Mouse (Mus musculus) CH12F3 (cell line): ENCODE results near the gene Flnc.
"Not testable (repeated sequence)": the region's sequence is repeated elsewhere in the genome, so short reads cannot be mapped to it uniquely, and the experiment has no call there.

Experiments
- in situ Hi-C: fragments of 300-500 bp; cut with MboI; formaldehyde crosslinking; loops from 2 replicates; pipeline ENCODE4 v1.14.3; 2020; ENCODE audit warnings: low sequenced_read_pairs

The Flnc gene

DNA sequence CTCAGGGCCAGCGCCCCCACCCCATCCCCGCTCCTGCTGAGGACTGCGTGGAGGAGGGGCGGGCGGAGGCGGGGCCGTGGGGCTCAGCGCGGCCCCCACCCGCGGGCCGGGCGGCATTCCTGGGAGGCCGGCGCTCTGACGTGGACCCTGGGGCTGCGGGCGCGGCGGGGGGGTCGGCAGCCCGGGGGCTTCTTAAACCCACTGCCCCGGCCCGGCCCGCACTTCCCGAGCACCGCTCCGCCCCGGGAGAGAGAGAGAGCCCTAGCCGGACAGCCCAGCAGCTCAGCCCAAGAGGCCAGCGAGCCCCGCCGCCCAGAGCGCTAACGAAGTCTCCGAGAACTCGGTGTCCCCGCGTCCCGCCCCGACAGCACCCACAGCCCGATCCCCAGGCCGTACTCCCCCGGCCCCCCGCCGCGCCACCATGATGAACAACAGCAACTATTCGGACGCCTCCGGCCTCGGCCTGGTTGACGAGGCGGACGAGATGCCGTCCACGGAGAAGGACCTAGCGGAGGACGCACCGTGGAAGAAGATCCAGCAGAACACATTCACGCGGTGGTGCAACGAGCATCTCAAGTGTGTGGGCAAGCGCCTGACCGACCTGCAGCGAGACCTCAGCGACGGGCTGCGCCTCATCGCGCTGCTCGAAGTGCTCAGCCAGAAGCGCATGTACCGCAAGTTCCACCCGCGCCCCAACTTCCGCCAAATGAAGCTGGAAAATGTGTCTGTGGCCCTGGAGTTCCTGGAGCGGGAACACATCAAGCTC is at the start of gene Flnc:
Gene Flnc, plus strand, starts transcription at position 219 of the 766 bp plus-strand sequence.
- in situ Hi-C loops = no loop called here

DNA sequence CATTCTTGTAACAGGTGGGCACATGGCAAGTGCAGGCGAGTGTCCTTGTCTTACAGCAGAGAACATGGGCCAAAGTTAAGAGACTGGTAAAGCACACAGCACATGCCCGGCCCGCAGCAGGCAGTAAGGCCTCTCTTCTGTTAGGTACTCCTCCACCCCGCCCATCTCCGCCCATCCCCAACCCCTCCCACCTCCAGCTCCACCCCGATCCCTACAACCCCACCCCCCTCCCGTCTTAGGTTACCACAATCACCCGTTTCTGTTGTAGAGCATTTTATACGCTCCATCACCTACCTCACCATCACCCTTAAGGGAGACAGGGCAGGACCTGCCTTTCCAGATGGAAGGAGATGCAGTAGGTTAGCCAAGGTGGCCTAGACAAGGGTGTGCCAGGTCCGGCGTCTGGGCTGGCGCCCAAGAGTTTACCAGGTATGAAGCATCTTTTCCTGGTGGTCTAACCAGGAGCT is 45.0 kb upstream of the Flnc start, which contains the start of gene Opn1sw:
Gene Opn1sw, minus strand, starts transcription at position 417 of the 467 bp plus-strand sequence.
- in situ Hi-C loops = no loop called here

DNA sequence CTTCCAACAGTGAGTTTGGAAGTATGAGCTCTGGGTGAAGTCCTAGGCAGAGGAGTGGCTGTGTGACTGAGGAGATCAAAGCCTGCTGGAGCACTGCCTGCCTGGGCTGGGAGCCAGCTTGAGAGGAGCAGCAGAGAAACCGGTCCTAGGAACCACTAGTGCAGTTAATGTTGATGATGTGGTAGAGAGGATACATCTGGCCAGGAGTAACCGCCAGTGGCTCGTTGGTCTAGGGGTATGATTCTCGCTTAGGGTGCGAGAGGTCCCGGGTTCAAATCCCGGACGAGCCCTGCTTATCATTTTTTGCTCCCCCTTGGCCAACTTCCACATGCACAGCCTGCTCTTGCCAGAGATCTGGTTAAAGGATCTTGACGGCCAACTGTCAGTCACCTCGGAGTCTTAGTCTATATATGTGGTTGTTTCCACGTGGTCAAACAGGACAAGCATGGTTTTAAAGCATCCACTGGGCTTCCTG is 44.4 kb upstream of the Flnc start:
- in situ Hi-C loops = no loop called here

DNA sequence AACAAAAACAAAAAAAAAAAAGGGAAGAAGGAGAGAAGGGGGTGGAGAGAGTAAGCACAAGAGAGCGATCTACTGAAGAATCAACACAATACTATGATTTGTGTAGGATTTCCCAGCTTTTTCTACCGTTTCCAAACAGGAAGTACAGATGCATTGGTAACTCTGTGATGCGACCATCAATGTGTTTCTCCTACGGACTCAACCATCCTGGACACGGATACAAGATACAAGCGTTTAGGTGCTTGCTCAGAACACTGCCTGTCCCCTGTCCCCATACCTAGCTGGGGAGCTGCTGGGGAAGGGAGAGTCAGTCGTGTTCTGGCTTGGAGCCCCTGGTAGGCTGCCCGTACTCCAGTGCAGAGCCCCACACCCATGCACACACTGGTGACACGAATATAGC is 43.6 kb upstream of the Flnc start:
- in situ Hi-C loops = no loop called here

DNA sequence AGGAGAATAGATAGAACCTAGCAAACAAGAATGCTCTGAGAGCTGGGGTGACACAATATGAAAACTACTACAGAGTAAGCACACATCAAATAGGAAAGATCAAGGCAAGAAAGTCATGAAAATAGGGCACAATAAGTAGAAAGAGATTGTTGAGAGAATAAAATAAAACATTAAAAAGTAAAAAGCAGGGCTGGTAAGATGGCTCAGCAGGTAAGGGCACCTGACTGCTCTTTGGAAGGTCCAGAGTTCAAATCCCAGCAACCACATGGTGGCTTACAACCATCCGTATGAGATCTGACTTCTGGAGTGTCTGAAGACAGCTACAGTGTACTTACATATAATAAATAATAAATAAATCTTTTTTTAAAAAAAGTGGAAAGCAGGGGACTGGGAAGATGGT is 42.6 kb upstream of the Flnc start:
- in situ Hi-C loops = not testable (repeated sequence)

DNA sequence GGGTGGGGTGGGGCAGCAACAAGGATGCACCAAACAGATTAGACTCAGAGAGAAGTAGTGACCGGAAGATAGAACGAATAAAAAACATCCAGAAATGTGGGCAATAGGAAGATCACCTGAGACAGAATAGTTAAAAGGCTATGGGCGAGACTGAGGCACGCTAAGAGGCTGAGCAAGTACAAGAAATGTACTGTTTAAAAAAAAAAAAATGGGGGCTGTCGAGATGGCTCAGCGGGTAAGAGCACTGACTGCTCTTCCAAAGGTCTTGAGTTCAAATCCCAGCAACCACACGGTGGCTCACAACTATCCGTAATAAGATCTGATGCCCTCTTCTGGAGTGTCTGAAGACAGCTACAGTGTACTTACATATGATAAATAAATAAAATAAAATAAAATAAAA is 41.8 kb upstream of the Flnc start:
- in situ Hi-C loops = not testable (repeated sequence)

DNA sequence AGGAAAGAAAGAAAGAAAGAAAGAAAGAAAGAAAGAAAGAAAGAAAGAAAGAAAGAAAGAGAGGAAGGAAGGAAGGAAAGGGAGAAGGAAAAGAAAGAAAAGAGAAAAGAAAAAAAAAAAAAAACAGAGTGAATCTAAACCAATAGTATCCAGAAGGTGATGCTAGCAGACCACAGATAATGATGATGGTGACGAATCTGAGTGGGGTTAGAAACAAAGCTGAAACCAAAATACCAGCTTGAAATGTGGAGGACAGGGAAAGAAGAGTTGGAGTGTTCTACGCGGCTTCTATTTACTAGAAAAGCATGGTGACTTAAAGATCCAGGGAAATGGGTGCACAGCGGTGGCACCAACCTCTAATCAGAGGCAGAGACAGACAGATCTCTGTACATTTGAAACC is 41.3 kb upstream of the Flnc start:
- in situ Hi-C loops = no loop called here

DNA sequence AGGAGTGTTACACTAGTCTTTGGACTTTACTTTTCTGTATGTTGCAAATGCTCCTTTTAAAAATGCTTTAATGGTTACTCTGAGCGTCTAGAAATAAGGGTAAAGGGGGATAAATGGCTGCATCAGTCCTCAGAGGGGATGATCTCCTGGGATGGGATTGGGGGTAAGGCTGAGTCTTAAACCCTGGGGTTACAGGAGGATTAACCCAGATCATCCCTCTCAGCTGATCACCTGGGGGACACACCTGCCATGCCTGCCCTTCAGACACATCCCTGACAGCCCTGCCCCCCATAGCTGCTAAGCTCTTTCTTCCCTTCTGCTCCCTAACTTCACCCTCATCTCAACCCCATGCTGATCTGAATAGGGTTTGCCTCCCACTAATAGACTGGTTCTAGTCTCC is 38.8 kb upstream of the Flnc start:
- in situ Hi-C loops = no loop called here

DNA sequence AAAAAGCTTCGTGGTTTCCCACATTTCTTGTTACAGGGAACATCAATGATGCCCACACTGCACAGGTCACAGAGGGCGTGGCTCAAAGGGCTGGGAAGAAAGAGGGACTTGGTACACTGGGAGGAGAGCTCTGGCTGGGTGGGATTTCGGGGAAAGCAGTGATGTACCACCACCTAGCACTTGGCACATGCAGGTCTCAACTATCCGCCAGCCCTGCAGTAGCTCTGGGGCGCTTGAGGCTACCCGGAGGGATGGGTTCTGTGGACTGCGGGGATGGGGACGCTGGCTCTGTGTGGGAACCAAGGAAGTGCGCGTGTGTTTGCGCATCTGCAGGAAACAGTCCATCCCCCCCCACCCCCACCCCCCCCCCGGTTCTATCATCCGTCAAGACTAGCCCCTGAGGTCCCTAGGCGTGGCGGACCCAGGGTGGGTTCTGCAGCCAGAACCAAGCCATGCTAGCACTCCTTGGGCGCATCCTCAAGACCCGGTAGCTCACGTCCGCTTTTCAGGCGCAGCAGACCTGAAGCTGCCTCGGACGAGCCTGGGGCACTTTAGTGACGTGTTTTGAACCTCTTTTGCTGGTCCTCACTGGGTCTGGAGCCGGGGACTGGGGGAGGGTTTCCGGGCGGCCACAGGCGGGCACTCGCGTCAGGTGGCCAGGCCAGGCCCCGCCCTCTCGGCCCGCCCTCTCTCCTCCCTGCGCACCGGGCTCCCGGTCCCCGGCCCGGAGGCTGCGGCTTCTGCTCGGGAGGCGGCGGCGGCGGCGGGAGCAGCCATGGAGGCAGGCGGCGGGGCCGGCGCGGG is 36.9 kb upstream of the Flnc start, which contains the start of gene Ccdc136:
Gene Ccdc136, plus strand, starts transcription at position 400 of the 804 bp plus-strand sequence.
- in situ Hi-C loops = no loop called here

DNA sequence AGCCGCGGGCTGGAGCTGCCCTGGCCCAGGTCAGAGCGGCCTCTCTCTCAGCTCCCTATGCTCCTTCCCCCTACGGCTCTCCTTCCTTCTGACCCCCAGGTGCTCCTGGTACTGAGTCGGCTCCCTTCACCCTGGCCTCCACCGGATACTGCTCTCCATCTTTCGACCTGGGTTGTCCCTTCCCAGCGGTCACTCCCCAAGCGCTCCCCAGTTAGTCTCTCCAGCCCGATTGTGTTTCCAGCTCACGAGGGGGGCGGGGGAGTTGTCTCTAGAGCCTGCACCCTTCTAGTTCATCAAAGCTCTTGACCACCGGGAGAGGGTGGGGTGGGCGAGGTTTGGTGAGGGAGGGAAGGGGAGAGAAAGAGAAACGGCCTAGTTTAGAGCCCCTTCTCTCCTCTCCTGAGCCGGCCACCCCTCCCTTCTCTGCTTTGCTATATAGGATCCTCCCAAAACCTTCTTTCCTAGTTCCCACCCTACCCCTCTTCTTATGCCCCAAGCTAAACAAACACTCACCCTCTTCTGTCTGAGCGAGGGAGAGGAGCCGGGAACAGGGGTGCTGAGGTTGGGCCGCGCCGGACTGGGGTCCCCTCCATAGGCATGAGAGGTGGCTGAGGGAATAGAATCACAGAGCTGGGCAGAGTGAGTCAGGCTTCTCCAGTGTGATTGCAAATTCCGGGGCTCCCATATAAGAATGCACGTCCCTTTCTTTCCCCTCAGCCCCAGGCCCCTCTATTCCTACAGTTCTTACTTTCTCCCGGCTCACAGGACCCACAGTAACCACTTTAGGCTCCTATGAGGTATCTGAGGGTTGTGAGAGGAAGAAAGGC is 36.1 kb upstream of the Flnc start:
- in situ Hi-C loops = no loop called here

DNA sequence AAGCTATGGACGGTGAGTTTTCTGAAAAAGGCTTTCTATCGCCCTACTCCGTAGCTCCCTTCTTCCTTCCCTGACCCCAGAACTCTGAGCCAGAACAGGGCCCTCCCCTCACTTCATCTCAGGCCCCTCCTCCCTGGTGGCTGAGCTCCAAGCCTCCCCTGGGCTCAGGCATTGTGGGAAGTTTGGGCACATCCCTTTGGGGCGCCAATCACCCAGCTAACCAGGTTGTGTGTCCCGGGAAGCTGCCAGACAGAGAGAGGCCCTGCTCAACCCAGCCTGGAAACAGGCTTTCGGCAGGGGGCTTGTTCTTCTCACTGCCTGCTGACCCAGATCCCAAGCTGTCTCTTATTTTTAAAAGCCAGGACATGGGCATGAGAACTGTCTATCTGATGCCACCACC is 35.5 kb upstream of the Flnc start:
- in situ Hi-C loops = no loop called here

DNA sequence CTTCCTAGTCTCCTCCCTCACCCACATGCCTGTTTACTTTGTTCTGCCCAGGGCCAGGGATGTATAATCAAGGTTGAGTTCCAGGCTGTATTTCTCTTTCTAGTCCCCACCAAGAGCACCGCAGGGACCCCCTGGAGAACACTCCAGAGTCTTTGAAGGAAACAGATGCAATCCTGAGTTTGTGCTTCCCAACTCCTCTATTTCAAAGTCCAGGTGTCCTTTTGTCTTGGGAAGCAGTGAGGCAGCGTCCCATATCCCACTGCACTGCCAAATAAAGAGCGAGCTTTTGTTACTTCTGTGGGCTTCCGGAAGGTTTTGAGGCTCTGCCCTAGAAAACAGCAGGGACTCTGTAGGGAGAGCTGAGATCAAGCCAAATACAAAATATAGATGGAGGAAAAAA is 33.2 kb upstream of the Flnc start:
- in situ Hi-C loops = no loop called here

DNA sequence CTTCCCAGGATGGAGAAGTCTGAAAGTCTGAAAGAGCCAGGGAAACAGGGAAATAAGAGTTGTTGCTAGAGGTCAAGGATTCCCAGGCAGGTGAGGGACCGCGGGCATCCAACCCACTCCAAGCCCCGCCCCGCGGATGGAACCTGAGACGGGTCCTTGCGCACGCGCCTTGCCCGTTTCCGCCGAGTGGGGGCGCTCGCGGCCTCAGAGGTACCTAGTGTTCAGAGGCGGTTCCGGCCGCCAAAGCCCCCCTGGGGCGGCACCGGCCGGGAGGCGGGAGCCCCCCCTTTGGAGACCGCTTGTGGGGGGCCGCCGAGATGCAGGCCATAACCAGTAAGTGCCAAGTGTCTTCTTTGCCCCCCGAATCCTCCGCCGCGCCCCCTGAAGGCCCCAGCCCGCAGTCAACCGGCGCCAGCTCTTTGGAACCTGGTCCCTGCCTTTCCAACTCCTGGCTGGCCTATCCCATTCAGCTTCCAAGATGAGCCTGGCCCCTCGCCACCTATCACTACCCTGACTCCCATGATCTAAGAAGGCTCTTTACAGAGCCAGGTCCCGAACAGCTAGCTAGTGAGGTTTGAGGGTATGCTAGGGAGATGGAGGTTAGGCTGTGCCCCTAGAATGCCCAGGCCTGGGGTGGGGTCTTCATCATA is 30.2 kb upstream of the Flnc start:
- in situ Hi-C loops = no loop called here

DNA sequence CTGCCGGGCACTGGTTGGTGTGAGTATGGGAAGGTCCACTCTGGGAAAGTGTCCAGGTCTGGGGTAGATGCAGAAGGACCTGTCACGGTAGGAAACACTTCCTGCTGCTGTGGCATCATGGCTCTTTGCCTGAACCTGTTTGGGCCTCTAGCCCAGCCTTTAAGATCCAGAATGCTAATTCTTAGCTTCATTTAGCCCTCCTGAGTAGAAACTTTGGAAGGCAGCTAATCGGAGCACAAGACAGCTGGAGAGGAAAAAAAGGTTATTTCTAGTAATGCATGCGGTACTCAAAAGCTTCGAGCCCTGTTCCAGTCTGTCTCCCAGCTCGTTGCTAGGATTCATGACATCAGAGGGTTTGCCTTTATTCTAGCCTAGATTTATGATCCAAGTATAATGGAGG is 26.6 kb upstream of the Flnc start:
- in situ Hi-C loops = no loop called here

DNA sequence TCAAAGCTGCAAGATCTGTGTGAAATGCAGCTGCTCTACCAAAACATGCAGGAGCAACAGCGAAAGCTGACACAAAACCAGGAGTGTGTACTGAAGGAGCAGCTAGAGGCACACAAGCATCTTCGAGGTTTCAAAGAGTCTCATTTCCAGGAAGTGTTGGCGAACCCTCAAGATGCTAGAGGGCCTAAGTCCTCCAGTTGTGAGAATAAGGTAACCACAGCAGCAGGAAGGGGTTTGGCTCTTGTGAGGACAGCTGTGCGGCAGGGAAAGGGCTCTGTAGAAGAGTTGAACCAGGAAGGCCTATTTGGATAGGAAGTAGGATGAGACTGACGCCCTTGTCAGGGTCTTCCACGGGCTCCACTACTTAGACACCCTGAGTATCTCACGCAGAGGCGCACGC is 17.6 kb upstream of the Flnc start:
- in situ Hi-C loops = no loop called here

DNA sequence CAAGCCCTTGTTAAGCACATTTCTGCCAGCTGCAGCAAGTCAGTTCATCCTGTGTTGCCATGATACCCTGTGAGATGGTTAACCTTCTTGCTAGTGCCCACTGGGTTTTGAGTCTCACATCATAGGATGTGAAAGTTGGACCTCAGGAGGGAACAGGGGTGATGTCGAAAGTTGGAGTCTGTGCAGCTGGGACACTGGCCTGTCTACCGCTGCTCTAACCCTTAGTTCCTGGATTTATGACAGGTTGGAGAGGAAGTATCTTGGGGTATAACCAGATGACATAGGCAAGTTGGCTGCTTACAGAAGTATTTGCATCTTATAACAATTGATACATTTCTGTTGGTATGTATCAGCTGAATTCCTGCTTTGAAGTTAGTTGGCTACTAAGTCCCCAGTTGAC is 12.5 kb upstream of the Flnc start:
- in situ Hi-C loops = no loop called here

DNA sequence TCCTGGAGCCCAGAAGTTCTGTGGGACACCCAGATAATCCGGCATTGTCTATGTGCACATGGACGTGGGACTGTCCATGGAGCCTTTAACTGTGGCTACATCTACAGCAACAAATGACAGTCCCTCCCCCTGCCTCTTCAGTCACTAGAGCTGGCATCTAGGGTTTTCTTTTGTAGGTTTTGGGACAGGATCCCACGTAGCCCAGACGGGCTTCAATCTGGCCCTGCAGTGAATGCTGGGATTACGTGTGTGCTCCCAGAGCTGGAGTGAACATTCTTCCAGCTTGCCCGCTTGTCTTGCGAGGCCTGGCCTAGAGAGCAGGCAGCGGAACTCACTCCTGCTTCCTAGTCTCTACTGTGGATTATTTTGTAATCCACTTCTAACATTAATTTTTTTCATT is 7.9 kb upstream of the Flnc start:
- in situ Hi-C loops = no loop called here

DNA sequence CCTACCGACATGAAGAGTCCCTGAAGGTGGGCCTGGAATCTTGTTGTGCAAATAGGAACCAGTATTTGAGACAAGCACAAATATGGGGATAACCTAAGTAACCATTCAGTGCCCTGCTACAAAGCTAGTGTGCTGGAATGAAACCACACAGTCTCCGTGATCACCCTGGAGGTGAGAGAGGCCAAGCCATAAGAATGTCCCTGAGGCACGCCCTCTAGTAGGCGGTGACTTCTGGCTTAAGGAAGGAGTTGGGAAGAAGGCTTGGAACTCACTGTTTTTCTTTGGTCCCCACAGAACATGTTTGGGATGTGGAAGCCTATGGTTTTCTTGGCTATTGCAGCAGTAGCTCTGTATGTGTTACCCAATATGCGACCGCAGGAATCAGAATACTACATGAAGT is 6.7 kb upstream of the Flnc start:
- in situ Hi-C loops = no loop called here

DNA sequence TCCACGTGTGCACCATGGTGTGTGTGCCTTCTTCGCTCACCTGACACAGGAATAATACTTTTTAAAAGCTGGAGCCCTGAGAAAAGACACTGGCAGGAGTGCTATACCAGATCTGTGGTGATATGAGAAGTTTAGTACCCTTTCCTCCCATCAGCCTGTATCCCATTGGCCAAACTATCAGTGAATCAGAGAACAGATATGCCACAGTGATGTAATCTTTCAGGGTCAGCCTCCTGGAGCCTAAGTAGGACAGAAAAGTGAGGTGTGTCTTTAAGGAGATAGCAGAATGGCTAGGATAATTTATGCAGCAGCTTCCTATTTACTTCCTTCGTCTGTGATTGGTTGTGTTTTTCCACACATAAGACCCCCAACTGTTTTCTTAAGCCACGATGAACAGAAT is 4.9 kb upstream of the Flnc start:
- in situ Hi-C loops = no loop called here

DNA sequence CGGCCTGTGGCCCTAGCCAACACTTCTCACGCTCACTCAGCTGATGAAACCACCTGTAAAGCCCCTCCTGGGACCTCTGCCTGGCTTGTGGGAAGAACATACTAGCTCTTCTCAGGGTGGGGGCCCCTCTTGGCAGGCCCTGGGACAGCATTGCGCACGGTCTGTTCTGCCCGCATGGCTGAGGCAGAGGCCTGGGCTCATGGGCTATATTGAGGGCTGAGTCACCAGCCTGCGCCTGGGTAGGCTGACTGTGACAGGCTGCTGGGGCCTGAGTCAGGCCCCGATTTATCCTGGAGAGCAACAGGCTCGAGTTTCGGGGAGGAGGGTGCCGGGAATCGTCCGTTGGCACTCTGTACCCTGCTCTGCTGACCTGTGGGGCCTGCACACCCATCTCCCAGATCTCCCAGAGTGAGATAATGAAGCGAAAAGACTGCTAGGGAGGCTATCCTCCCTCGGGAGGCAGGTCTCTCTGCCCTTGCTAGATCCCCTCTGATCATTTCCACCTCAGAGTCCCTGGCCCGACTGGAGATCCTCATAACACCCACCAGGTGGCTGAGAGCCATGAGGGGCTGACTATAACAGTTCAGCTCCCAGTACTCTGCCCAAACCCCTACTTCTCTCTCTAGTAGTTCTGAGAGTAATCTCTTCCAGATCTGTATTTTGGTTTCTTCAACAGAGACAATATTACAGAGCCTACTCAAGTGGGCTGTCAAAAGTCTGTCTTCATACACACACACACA is 2.2 kb upstream of the Flnc start:
- in situ Hi-C loops = no loop called here
